Mouse (Mus musculus) myocyte (in vitro differentiated cells): ENCODE results near the gene Ngf. TPM values are rescaled to one million over a fixed set of nuclear protein-coding genes. Genes with fewer than 3 reads are reported as not detected.

Source experiments
- H3K27me3 ChIP-seq: one replicate; pipeline ENCODE4 v1.6.1; 2011; ENCODE audit not compliant: control insufficient read depth, insufficient read depth, insufficient read length
- H3K36me3 ChIP-seq: one replicate; pipeline ENCODE4 v1.6.1; 2011; ENCODE audit not compliant: control insufficient read depth, insufficient read depth
- H3K4me2 ChIP-seq: one replicate; pipeline ENCODE4 v1.6.1; 2011; ENCODE audit warnings: low read depth, control low read depth
- H3K4me3 ChIP-seq: one replicate; pipeline ENCODE4 v1.5.1; 2011; ENCODE audit warnings: mild to moderate bottlenecking, control low read depth, moderate library complexity
- H3K79me2 ChIP-seq: one replicate; pipeline ENCODE4 v1.6.1; 2011; ENCODE audit not compliant: control insufficient read depth, insufficient read depth
- H3ac ChIP-seq: one replicate; pipeline ENCODE4 v1.6.1; 2011; ENCODE audit not compliant: control insufficient read depth, insufficient read length
- CEBPB ChIP-seq: IDR thresholded peaks from 2 replicates; pipeline ENCODE4 v1.6.1; 2011; ENCODE audit warnings: mild to moderate bottlenecking, moderate library complexity; ENCODE audit not compliant: poor library complexity, insufficient read depth, severe bottlenecking
- E2F4 ChIP-seq: IDR thresholded peaks from one replicate; pipeline ENCODE4 v1.6.1; 2011; ENCODE audit warnings: mild to moderate bottlenecking, control low read depth, moderate library complexity; ENCODE audit not compliant: insufficient read depth
- MAX ChIP-seq: IDR thresholded peaks from one replicate; pipeline ENCODE4 v1.6.1; 2011; ENCODE audit warnings: low read depth, mild to moderate bottlenecking, control low read depth
- MYOD1 ChIP-seq, 3 experiments: IDR thresholded peaks; one replicate each; pipeline ENCODE4 v1.6.1; 2011; ENCODE audit warnings: control low read depth in 2 of 3, low read depth in 2 of 3, mild to moderate bottlenecking in 2 of 3, moderate library complexity in 1 of 3; ENCODE audit not compliant: insufficient read length in 2 of 3, control insufficient read depth in 1 of 3
- MYOG ChIP-seq, 3 experiments: IDR thresholded peaks; one replicate each; pipeline ENCODE4 v1.6.1; 2011; ENCODE audit warnings: control low read depth in 2 of 3, low read depth in 2 of 3, mild to moderate bottlenecking in 2 of 3; ENCODE audit not compliant: insufficient read length in 2 of 3, control insufficient read depth in 1 of 3, insufficient read depth in 1 of 3
- POLR2A ChIP-seq: IDR thresholded peaks from one replicate; pipeline ENCODE4 v1.6.1; 2011; ENCODE audit warnings: low read depth, mild to moderate bottlenecking, control low read depth, moderate library complexity; ENCODE audit not compliant: insufficient read length
- POLR2AphosphoS2 ChIP-seq: IDR thresholded peaks from one replicate; pipeline ENCODE4 v1.6.1; 2011; ENCODE audit warnings: low read depth, control low read depth; ENCODE audit not compliant: insufficient read length
- REST ChIP-seq: IDR thresholded peaks from one replicate; pipeline ENCODE4 v1.6.1; 2011; ENCODE audit warnings: mild to moderate bottlenecking, control low read depth, moderate library complexity; ENCODE audit not compliant: insufficient read depth, insufficient read length
- SRF ChIP-seq: IDR thresholded peaks from one replicate; pipeline ENCODE4 v1.6.1; 2011; ENCODE audit warnings: low read depth; ENCODE audit not compliant: control insufficient read depth, insufficient read length
- TCF12 ChIP-seq: IDR thresholded peaks from one replicate; pipeline ENCODE4 v1.6.1; 2011; ENCODE audit warnings: mild to moderate bottlenecking, control low read depth; ENCODE audit not compliant: poor library complexity, insufficient read depth, severe bottlenecking
- TCF3 ChIP-seq: IDR thresholded peaks from one replicate; pipeline ENCODE4 v1.6.1; 2011; ENCODE audit warnings: low read depth, control low read depth; ENCODE audit not compliant: insufficient read length
- USF1 ChIP-seq: IDR thresholded peaks from one replicate; pipeline ENCODE4 v1.6.1; 2011; ENCODE audit warnings: low read depth, mild to moderate bottlenecking, control low read depth, moderate library complexity
- polyA plus RNA-seq: library from polyadenylated mRNA; unstranded; fragments of >200 nt; fragmentation: generic; extraction: Trizol; gene quantifications from one replicate; pipeline ENCODE4 v1.2.1, GENCODE M21; 2012; ENCODE audit warnings: missing spikeins

Gene Ngf
- polyA plus RNA-seq = 3.3 TPM

DNA sequence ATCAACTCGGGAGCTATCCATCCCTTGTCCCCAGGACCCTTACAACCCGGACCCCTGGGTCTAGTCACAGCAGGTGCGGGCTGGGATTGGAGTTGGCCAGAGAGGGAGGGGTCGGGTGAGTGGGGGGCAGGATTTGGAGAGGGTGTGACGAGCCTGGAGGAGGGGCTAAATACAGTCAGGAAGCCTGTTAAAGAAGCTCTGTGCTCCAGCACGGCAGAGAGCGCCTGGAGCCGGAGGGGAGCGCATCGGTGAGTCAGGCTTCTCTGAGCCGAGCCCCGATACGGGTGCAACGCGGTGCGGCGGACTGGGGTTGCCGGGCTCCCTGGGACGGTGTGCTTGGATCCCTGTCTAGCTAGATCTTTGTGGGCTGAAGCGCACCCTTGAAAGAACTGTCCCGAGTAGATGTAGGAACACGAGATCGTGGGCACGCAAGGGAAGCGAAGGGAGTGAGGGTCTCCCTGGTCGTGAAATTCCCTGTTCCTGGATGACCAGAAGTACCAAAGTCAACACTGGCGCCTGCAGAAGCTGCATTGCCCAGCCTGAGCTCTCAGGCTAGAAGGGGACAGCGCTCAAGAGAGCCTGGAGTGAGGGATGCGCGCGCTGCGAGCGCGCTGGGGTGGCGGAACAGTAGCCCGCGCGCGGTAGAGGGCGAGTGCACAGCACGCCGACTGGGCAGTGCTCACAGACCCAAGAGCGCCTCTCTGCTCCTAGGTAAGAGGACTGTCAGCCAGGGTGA lies at the start of gene Ngf:
Gene Ngf (plus strand): TSS at position 207 of the 736 bp plus-strand sequence.
- H3ac ChIP-seq = no peak within 1 kb of the TSS
- peak within 1 kb of the TSS; percentile 97 for H3K4me2 ChIP-seq
- H3K4me3 ChIP-seq = peak within 1 kb of the TSS; percentile 23
- no peaks in the 10 kb centered on the region for H3K36me3 ChIP-seq
- TF ChIP-seq USF1 = no peak
- no peak for TF ChIP-seq REST
- TF ChIP-seq MYOD1 (IDR thresholded peaks at IDR 0.05; ENCODE audit: control insufficient read depth in 1 of 3, insufficient read length in 2 of 3, low read depth in 2 of 3) = no peak
- TF ChIP-seq POLR2AphosphoS2 = peak; percentile 35
- TF ChIP-seq POLR2A = peak; percentile 68
- no peak for TF ChIP-seq MAX
- TF ChIP-seq MYOG (IDR thresholded peaks at IDR 0.05; ENCODE audit: control insufficient read depth in 1 of 3, insufficient read depth in 1 of 3, insufficient read length in 2 of 3, low read depth in 2 of 3) = no peak
- no peak for TF ChIP-seq SRF
- no peaks in the 10 kb centered on the region for H3K27me3 ChIP-seq
- no peaks in the 10 kb centered on the region for H3K79me2 ChIP-seq

DNA sequence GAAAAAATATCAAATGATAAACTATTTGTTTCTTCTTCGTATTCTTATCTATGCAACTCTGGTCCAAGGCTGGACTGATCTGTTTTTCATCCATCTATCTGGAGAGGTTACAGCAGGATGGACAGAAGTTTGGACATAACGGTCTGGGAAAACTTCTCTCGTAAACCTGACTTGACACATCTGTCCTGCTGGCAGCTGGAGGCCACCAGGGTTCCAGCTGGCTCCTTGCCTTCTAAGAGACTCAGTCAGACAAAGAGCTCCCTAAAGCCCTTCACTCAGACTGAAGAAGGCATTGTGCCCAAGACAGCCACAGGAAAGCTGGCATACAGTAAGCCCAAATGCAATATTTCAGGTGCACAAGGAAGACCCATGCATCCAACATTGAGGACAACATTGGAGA lies 24.2 kb upstream of the Ngf start:
- no peak overlapping the region for H3K4me2 ChIP-seq
- H3K36me3 ChIP-seq = no peaks in the 10 kb centered on the region
- no peaks in the 10 kb centered on the region for H3K27me3 ChIP-seq
- no peak for TF ChIP-seq MYOG (IDR thresholded peaks at IDR 0.05; ENCODE audit: control insufficient read depth in 1 of 3, insufficient read depth in 1 of 3, insufficient read length in 2 of 3, low read depth in 2 of 3)
- no peak for TF ChIP-seq REST
- TF ChIP-seq USF1 = no peak
- TF ChIP-seq POLR2A = no peak
- no peak for TF ChIP-seq SRF
- TF ChIP-seq E2F4 = no peak
- TF ChIP-seq TCF3 = no peak
- TF ChIP-seq POLR2AphosphoS2 = no peak
- TF ChIP-seq MYOD1 (IDR thresholded peaks at IDR 0.05; ENCODE audit: control insufficient read depth in 1 of 3, insufficient read length in 2 of 3, low read depth in 2 of 3) = no peak
- TF ChIP-seq CEBPB = no peak
- TF ChIP-seq TCF12 = no peak
- TF ChIP-seq MAX = no peak
- no peaks in the 10 kb centered on the region for H3K79me2 ChIP-seq
- no peak overlapping the region for H3ac ChIP-seq
- H3K4me3 ChIP-seq = no peak overlapping the region

DNA sequence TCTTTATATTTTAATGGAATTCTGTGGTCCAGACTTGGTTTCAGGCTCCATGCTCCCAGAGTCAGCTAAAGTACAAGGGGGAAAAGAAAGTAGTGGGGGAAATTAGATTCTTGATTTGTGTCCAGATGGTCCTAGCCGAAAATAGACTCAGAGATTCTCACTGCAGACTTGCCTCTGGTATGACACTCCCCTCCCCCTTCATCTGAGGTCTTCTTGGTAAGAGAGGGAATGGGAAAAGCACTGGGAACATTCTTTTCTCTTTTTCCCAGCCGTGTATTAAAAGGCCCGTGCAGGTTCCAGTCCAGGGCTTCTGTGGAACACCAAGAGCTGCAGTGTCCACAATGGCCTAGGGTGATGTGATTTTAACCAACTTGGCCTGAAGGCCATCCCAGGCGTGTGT lies 23.0 kb upstream of the Ngf start:
- Histone ChIP-seq H3K4me3 (no peak overlapping the region), H3K27me3 (no peaks in the 10 kb centered on the region), H3K79me2 (no peaks in the 10 kb centered on the region), H3K36me3 (no peaks in the 10 kb centered on the region), H3ac (no peak overlapping the region), H3K4me2 (no peak overlapping the region)
- TF ChIP-seq USF1 (no peak), MYOG (IDR thresholded peaks at IDR 0.05; ENCODE audit: control insufficient read depth in 1 of 3, insufficient read depth in 1 of 3, insufficient read length in 2 of 3, low read depth in 2 of 3) (no peak), MAX (no peak), REST (no peak), MYOD1 (IDR thresholded peaks at IDR 0.05; ENCODE audit: control insufficient read depth in 1 of 3, insufficient read length in 2 of 3, low read depth in 2 of 3) (no peak), E2F4 (no peak), CEBPB (no peak), TCF12 (no peak), POLR2A (no peak), SRF (no peak), POLR2AphosphoS2 (no peak), TCF3 (no peak)

DNA sequence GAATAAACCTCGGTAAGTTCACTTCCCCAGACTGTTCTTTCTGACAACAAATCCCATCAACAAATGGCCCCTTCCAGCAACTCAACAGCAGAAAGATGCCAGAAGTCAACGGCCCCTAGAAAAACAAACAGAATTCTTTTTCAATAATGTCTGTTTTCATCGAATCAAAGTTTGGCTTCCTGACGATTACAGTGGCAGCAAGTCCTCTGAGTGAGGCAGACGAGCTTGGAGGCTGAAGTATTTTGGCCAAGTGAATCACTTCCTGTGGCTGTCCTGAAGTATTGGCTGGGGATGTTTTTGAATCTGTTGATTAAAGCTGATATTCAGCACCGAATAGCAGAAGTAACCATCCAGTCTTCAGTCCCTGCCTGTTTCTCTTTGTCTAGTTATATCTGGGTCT lies 15.2 kb upstream of the Ngf start:
- Histone ChIP-seq H3K4me3 (no peak overlapping the region), H3K36me3 (no peaks in the 10 kb centered on the region), H3ac (no peak overlapping the region), H3K4me2 (no peak overlapping the region), H3K27me3 (no peaks in the 10 kb centered on the region), H3K79me2 (no peaks in the 10 kb centered on the region)
- no peak for TF ChIP-seq E2F4
- no peak for TF ChIP-seq REST
- no peak for TF ChIP-seq USF1
- no peak for TF ChIP-seq CEBPB
- TF ChIP-seq TCF3 = no peak
- TF ChIP-seq POLR2A = no peak
- TF ChIP-seq SRF = no peak
- TF ChIP-seq MYOD1 (IDR thresholded peaks at IDR 0.05; ENCODE audit: control insufficient read depth in 1 of 3, insufficient read length in 2 of 3, low read depth in 2 of 3) = no peak
- no peak for TF ChIP-seq MYOG (IDR thresholded peaks at IDR 0.05; ENCODE audit: control insufficient read depth in 1 of 3, insufficient read depth in 1 of 3, insufficient read length in 2 of 3, low read depth in 2 of 3)
- no peak for TF ChIP-seq MAX
- no peak for TF ChIP-seq TCF12
- TF ChIP-seq POLR2AphosphoS2 = no peak

DNA sequence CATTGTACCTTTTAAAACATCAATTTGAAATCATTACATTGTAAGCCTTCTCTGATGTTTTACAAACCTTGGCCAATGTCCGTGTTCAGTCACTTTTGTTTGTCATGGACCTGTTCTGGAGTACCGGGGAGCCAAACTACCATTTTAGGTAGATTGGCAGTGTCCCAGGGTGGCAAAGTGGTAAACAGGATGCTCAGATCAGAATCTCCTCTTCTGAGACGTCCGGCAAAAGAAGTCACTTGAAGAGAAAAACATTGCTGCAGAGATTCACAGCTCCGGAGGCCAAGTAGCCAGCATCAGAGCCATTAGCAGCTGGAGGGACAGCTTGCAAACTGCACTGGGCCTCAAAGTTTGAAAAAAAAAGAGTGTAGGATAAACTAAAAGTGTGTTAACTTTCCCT lies 9.2 kb upstream of the Ngf start:
- H3K27me3 ChIP-seq = no peaks in the 10 kb centered on the region
- no peak overlapping the region for H3K4me2 ChIP-seq
- H3K79me2 ChIP-seq = no peaks in the 10 kb centered on the region
- H3ac ChIP-seq = no peak overlapping the region
- no peaks in the 10 kb centered on the region for H3K36me3 ChIP-seq
- TF ChIP-seq E2F4 (no peak), CEBPB (no peak), SRF (no peak), POLR2A (no peak), REST (no peak), MYOD1 (IDR thresholded peaks at IDR 0.05; ENCODE audit: control insufficient read depth in 1 of 3, insufficient read length in 2 of 3, low read depth in 2 of 3) (no peak)
- H3K4me3 ChIP-seq = no peak overlapping the region
